7 mouse cellular contexts compared by ENCODE assay signal in the genomic region with DNA sequence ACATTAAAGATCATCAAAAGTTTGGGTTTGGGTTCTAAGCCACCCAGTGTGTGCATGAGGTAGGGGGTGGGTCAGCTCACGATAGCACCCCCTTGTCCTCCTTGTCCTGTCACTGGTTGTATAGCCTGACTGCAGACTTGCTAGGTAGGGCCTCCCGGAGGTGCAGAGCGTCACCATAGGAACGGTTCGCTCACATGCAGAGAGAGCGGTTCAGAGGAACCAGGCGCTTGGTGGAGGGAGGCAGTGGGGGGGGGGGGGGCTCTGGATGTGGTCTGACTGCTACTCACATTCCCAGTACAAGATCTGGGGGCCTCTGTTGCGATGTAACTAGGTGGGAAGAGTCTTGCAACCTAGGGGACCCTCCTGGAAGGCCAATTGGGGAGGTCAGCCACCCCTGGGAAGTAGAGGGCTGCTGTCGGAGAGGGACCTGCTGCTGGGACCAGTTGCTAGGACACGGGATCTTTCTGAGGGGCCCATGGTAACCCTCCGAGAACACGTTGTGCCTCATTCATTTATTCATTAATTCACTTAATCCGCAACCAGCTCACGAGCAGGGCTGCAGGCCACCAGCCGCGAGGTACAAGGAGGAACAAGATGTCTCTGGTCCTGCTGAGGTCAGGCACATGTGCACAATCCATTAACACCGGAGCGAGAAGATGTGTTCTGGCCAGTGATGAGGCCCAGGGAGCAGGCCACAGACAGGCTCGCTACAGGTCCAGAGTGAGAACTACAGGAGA. TPM values are rescaled to one million over a fixed set of nuclear protein-coding genes. Genes with fewer than 3 reads are reported as not detected.
DNase-seq lines count a peak whose midpoint lies in the region; ATAC-seq and TF ChIP-seq lines count a peak whose summit lies in the region.

No protein-coding gene starts in this region.

- H3K27me3 ChIP-seq in liver, adult 2 months (ENCODE audit: control insufficient read depth, insufficient read depth, low read length), result no peaks in the 10 kb centered on the region; the same call in 1 of the 2 replicates
- H3K27me3 ChIP-seq in embryonic facial prominence, embryonic 14.5 days (replicated peaks; ENCODE audit: control insufficient read depth, insufficient read depth, low read length), result peaks cover 2% of the 10 kb centered on the region; the same call in 1 of the 2 replicates
- peaks cover 33% of the 10 kb centered on the region for H3K27me3 ChIP-seq in hindbrain, embryonic 15.5 days
- H3K27me3 ChIP-seq in midbrain, embryonic 10.5 days (ENCODE audit: low read depth, poor library complexity, severe bottlenecking), result peaks cover 91% of the 10 kb centered on the region

- H3K9me3 ChIP-seq in embryonic facial prominence, embryonic 14.5 days (ENCODE audit: control insufficient read depth, low read length), result no peaks in the 10 kb centered on the region
- no peaks in the 10 kb centered on the region for H3K9me3 ChIP-seq in hindbrain, embryonic 15.5 days
- no peaks in the 10 kb centered on the region for H3K9me3 ChIP-seq in midbrain, embryonic 10.5 days (replicated peaks)

- no peaks in the 10 kb centered on the region for H3K79me2 ChIP-seq in liver, adult 2 months (ENCODE audit: control insufficient read depth, insufficient read depth, low read length)

- H3K4me3 ChIP-seq in liver, adult 2 months (ENCODE audit: insufficient read depth, low read depth, low read length), result no peak overlapping the region
- no peak overlapping the region for H3K4me3 ChIP-seq in embryonic facial prominence, embryonic 14.5 days (ENCODE audit: low read depth, low read length)
- no peak overlapping the region for H3K4me3 ChIP-seq in hindbrain, embryonic 15.5 days
- H3K4me3 ChIP-seq in midbrain, embryonic 10.5 days, result peak overlapping the region; percentile 36

- TF ChIP-seq CTCF in liver, adult 2 months (IDR thresholded peaks at IDR 0.05; ENCODE audit: low read depth, low read length), result 0 out of 2 replicates have a peak, but pooled peaks have one; percentile 8

- no peaks in the 10 kb centered on the region for H3K4me1 ChIP-seq in liver, adult 2 months (ENCODE audit: control insufficient read depth, insufficient read depth, low read length)
- peaks cover 61% of the 10 kb centered on the region for H3K4me1 ChIP-seq in embryonic facial prominence, embryonic 14.5 days (ENCODE audit: control insufficient read depth, insufficient read depth, low read length)
- H3K4me1 ChIP-seq in hindbrain, embryonic 15.5 days (replicated peaks), result peaks cover 31% of the 10 kb centered on the region
- peaks cover 91% of the 10 kb centered on the region for H3K4me1 ChIP-seq in midbrain, embryonic 10.5 days

- no peak overlapping the region for H3K27ac ChIP-seq in liver, adult 2 months (replicated peaks; ENCODE audit: insufficient read depth, low read depth, low read length)
- H3K27ac ChIP-seq in embryonic facial prominence, embryonic 14.5 days (replicated peaks; ENCODE audit: low read depth, low read length), result no peak overlapping the region; the same call in 1 of the 2 replicates
- H3K27ac ChIP-seq in hindbrain, embryonic 15.5 days (replicated peaks), result no peak overlapping the region
- peak overlapping the region; percentile 80 for H3K27ac ChIP-seq in midbrain, embryonic 10.5 days (replicated peaks)

- TF ChIP-seq POLR2A in liver, adult 2 months (IDR thresholded peaks at IDR 0.05; ENCODE audit: extremely low read depth, insufficient read depth, low read length), result no peak

- WGBS in liver, adult 2 months, result 48% methylated on average over 19 of the region's 19 CpGs
- 6% methylated on average over 18 of the region's 19 CpGs for WGBS in embryonic facial prominence, embryonic 14.5 days
- WGBS in hindbrain, embryonic 15.5 days, result 5% methylated on average over 19 of the region's 19 CpGs
- 2% methylated on average over 19 of the region's 19 CpGs for WGBS in midbrain, embryonic 10.5 days

- H3K4me2 ChIP-seq in embryonic facial prominence, embryonic 14.5 days (ENCODE audit: low read depth, low read length), result peak overlapping the region; percentile 39
- peak overlapping the region; percentile 9; the same call in 1 of the 2 replicates for H3K4me2 ChIP-seq in hindbrain, embryonic 15.5 days

- H3K36me3 ChIP-seq in liver, adult 2 months (ENCODE audit: control insufficient read depth, insufficient read depth, low read length), result no peaks in the 10 kb centered on the region
- H3K36me3 ChIP-seq in embryonic facial prominence, embryonic 14.5 days (ENCODE audit: control insufficient read depth, insufficient read depth, low read length), result no peaks in the 10 kb centered on the region
- H3K36me3 ChIP-seq in hindbrain, embryonic 15.5 days, result no peaks in the 10 kb centered on the region
- no peaks in the 10 kb centered on the region for H3K36me3 ChIP-seq in midbrain, embryonic 10.5 days

- DNase-seq in liver, adult 2 months (ENCODE audit: extremely low read depth, low read depth, low spot score), result no peak
- DNase-seq in liver, result no peak
- DNase-seq in embryonic facial prominence, embryonic 14.5 days (ENCODE audit: low spot score), result no peak
- peak; percentile 88 for DNase-seq in midbrain, embryonic 10.5 days (ENCODE audit: low spot score)
- DNase-seq in testis, postnatal 10 days (ENCODE audit: low spot score), result peak; percentile 58

- no peak overlapping the region for H3K9ac ChIP-seq in liver, adult 2 months (ENCODE audit: low read depth, low read length)
- H3K9ac ChIP-seq in embryonic facial prominence, embryonic 14.5 days (ENCODE audit: low read depth, low read length), result 0 out of 2 replicates have a peak overlapping the region, but pooled peaks have one; percentile 37
- H3K9ac ChIP-seq in hindbrain, embryonic 15.5 days, result no peak overlapping the region

- ATAC-seq in embryonic facial prominence, embryonic 14.5 days (ENCODE audit: low read depth), result peak; percentile 41
- peak; percentile 27; the same call in 1 of the 2 replicates for ATAC-seq in hindbrain, embryonic 15.5 days (ENCODE audit: low FRiP score, low read depth)
- no peak for ATAC-seq in frontal cortex, adult (ENCODE audit: low TSS enrichment)

RNA-seq across cellular contexts. Expression of a gene that starts 7.0 kb away (rescaled TPM):
- not detected in 2 replicates for total RNA-seq in liver, adult 2 months (2014; rRNA removed)
- 0.05 TPM in 1 of 2 replicates, not detected in the other for polyA plus RNA-seq in liver, adult 2 months (2012; rRNA removed)
- 918 and 968 TPM in 2 replicates for polyA plus RNA-seq in embryonic facial prominence, embryonic 14.5 days (2014; fragmentation: Nextera tagmentation; extraction: Ambion mirVana)
- polyA plus RNA-seq in hindbrain, embryonic 15.5 days (2015; fragmentation: Nextera tagmentation; extraction: Ambion mirVana), result 56.8 and 61.4 TPM in 2 replicates
- polyA plus RNA-seq in midbrain, embryonic 10.5 days (2016; fragmentation: Nextera tagmentation; extraction: Ambion mirVana), result 107 and 118 TPM in 2 replicates

Comparison
In these comparisons a context has a peak if more than half of its experiments do, and no peak if none do; other contexts are left out.
1. DNase-seq: peak in midbrain, embryonic 10.5 days (single experiment) and testis, postnatal 10 days (single experiment); none in liver, adult 2 months (single experiment), liver (single experiment) and embryonic facial prominence, embryonic 14.5 days (single experiment).
2. RNA of a gene that starts 7.0 kb away (polyA plus RNA-seq): 918 to 968 TPM in embryonic facial prominence, embryonic 14.5 days, 107 to 118 TPM in midbrain, embryonic 10.5 days and 56.8 to 61.4 TPM in hindbrain, embryonic 15.5 days; 0.05 TPM in liver, adult 2 months; every median in the first group is over 10 times any median in the second.